Mouse (Mus musculus) frontal cortex, adult 2 months (tissue): Measurements from ENCODE around the gene Lmbrd2. TPM values are rescaled to one million over a fixed set of nuclear protein-coding genes. Genes with fewer than 3 reads are reported as not detected.

Experiments used
- polyA plus RNA-seq: library from polyadenylated mRNA; depleted of rRNA; stranded (reverse); fragments of >200 nt; gene quantifications from 2 replicates; pipeline ENCODE4 v1.2.3, GENCODE M21; 2012; rRNA removed

The Lmbrd2 gene
- polyA plus RNA-seq, 1 experiment = 21.3 TPM

Other genes starting within 250 kb of the Lmbrd2 start
- 7.6 and 13.1 TPM in 2 replicates for gene Ranbp3l, start 172.6 kb upstream of the Lmbrd2 start, polyA plus RNA-seq
- gene Nadk2, start 69.3 kb upstream of the Lmbrd2 start, polyA plus RNA-seq = 41.7 and 51.2 TPM in 2 replicates
- 4.7 and 4.8 TPM in 2 replicates for gene Skp2, start 14.9 kb downstream of the Lmbrd2 start, polyA plus RNA-seq
- not detected in 2 replicates for gene Ugt3a1, start 136.3 kb downstream of the Lmbrd2 start, polyA plus RNA-seq
- gene Ugt3a2, start 195.0 kb downstream of the Lmbrd2 start, polyA plus RNA-seq = 0.06 TPM in 1 of 2 replicates, not detected in the other